Mouse (Mus musculus): Measurements from ENCODE around the gene Auts2.

The Auts2 gene

DNA sequence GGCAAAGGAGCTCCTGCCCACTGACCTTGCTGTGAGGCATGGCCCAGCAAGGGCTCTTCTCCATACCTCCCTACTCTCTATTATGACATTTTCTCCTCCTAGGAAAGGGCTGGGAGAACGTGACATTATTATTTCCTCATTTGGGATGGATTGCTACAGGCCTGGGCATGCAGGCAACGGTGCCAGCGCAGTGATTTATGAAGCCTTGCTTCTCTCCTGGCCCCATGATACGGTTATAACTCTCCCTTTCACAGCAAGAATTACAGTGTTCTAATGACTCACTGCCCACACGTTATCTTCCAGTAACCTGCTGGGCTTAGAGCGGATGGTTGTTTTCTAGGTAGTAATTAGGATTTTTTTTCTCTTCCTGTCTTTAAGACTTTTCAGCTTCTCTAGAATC, 977.1 kb downstream of the Auts2 start:
- peak; percentile 40 for DNase-seq (ENCODE audit: low spot score)

DNA sequence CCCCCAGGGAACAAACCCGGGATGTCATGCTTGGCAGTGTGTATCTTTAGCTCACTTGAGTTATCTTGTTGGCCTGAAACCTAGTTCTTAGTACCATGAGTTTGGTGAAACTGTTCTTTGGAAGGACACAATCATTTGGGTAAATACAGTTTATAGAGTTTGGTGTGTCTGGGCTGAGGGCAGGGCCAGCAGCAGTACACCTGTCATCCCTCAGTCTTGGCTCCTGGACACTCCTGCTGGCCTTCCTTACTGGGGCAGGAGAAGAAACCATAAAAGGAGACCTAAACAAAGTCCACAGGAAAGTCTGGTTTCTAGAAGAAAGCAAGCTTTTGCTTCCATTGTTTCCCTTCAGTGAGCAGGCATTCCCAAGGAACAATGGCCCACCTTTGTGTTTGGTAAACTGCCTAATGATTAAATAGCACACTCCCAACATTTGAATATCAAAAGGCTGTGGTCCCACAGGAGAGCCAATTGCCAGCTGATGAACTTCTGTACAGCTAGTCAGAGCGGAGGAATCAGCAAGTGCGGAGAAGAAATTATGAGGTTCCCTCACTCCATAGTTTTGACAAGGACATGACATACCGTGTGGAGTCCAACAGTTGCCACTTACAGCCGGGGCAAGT, 979.4 kb downstream of the Auts2 start:
- no peak for DNase-seq (ENCODE audit: low spot score)

DNA sequence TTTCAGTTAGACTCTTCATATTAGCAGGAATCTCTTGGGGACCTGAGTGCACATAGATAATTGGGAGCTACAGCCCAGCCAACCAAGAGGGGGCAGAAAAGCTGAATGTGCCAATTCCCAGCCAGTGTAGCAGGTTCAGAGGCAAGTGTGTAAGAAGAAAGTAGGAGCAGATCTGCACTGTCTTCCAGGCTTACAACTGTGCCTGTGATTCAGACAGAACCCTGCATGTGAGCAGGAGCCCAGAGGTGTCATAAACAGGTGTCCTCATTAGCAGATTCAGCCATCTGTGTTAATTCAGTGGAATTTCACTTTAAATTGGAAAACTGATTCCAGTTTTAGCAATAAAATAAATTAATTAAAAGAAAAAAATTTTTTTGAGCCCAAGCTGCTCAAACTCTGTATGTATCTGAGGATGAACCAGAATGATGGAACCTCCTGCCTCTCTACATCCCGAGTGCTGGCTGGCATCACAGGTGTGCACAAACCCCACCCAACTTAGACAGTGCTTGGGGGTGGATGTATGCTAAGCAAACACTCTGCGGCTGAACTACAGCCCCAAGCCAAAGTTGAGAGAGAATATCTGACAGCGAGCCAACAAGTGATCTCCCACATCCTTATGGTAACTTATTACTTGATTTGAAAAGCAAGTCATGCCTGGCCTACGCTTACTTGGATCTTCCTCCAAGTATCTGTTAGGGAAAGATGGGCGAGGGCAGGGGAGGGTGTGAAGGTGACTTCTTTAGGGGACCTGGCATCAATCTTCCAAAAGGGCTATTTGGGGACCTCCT, 982.2 kb downstream of the Auts2 start:
- DNase-seq (ENCODE audit: low spot score), result no peak

DNA sequence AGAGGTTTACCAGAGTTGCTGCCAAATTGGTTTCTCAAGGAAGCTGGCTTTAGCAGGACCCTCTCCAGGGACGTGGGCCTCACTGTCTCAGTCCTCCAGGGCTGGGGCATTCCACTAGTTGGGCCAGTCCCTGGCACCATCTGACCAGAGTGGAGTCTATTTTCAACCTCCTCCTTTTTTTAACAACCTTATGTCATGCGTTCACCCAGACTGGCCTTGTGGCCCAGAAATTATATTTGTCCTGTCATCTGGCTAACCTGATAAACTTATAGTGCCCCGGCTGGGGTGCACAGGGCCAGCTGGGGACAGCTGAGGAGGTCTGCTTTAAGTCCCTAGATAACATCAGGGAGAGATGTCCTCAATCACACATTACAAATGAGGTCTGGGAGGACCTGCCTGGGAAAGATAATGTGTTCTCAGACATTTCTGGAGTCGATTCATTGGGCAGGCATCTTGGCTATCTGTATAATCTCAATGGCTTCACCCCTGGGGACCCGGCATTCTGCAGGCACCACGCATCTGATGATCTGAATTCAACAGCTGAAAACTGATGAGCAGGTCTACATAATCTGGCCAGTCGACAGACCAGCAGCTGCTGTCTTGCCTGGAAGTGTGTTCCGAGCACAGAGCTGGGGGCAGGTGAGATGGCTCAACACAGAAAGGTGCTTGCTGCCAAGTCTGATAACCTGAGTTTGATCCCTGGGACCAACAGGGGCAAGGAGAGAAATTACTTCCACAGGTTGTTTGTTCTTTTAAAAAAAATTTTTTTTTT, 984.6 kb downstream of the Auts2 start:
- peak; percentile 94 for DNase-seq (ENCODE audit: low spot score)

DNA sequence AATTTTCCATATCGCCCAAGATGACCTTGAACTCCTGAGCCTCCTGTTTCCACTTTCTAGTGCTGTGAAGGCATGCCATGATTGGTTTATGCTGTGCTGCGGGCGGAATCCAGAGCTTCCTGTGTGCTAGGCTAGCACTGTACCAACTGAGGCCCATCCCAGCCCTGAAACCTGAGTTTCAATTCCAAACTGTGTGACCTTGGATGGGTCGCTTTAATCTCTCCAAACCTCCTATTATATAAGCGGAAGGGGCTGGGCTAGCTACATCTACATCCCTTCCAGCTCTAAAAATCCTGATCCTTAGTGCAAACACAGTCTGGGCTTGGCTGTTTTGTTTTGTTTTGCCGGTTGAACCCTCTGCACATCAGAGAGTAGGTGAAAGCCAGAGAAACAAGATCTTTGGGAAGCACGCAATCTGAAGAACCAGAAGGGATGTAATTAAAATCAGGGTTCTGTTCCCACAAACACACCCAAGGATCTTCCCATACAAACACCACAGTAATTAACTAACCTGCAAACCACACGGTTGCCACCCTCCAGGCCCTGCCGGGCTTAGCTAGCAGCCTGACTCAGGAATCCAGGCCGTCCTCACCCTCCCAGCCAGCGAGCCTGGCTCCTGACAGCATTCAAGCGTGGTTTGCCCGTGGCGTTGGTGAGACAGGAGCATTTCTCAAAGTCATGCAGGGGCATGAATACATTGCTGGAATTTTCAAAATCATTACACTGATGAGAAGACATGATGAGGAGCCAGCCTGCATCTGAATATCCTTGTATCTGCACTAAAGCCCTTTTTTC, 985.4 kb downstream of the Auts2 start:
- no peak for DNase-seq (ENCODE audit: low spot score)

DNA sequence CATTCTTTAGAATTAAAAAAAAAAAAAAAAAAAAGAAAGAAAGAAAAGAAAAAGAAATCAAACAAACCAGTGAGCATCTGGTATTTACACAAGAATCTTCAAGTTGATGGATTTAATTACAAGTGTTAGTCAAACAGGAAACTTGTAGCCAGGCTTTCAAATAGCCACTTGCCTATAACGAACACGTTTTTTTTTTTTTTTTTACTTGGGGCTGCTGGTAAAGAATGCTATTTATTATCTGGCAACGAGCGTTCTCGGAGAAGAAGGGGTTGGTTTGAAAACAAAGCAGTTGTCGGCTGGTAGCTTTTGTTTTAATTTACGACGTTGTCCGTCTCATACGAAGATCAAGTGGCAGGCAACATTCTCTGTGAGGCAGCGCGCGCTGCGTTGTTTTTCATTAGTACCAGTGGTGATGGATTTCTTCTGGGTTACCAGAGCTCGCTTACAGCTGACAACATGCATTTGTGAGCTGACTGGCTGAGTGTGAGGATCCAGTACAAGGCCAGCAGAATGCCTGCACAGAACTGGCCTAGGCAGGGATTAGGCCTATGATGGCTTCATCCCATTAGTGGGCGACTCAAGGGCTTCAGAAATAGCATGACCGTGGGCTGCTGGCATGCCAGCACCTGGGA, 994.1 kb downstream of the Auts2 start:
- DNase-seq (ENCODE audit: low spot score), result no peak

DNA sequence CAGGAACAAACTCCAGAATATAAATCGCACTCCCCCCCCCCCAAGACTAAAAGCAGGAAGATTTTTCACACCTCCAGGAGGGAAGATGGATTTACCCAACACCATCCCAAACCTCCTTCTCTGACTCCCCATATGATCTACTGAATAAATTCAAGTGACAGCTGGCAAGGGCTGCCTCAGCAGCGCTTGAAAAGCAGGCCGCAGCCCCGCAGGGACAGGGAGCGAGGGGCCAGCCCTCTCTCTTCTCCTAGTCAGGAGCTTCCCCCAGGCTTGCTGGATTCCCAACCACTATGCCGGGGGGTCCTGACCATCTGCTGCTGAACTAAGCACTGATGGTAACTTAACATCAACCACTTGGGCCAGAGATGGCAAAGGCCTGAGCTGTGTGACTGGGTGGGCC, 995.2 kb downstream of the Auts2 start:
- DNase-seq (ENCODE audit: low spot score), result no peak

DNA sequence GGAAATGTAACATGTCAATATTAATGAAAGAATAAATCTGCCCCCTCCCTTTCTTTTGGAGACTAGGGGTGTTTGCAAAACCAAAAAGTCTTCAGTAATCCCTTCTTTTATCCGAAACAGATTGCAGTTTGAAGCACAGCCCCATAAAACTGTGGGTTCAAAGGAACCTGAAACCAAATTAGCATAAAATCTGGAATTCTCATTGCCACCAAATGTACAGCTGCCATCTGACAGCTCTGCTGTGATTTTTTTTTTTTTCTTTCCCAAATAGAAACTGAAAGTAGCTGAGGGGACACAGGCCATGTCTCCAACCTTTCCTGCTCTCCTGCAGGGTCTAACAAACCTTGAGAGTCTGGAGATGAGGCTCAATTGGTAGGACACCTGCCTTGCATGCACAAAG, 996.7 kb downstream of the Auts2 start:
- DNase-seq (ENCODE audit: low spot score), result no peak

DNA sequence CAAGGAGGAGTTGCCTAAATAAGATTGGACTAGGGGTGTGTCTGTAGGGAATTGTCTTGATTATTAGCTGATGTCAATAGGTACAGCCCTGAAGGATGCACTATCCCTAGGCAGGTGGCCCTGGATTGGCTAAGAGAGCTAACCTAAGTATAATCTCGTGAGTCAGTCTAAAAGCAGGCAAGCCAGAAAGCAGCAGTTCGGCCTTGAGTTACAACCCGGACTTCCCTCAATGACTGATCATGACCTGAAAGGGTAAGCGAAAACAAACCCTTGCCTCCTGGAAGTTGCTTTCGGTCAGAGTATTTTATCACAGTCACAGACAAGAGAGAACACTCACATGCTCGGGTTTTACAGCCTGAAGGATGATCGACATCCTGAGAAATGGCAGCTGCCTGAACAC, 998.8 kb downstream of the Auts2 start:
- DNase-seq (ENCODE audit: low spot score), result no peak

DNA sequence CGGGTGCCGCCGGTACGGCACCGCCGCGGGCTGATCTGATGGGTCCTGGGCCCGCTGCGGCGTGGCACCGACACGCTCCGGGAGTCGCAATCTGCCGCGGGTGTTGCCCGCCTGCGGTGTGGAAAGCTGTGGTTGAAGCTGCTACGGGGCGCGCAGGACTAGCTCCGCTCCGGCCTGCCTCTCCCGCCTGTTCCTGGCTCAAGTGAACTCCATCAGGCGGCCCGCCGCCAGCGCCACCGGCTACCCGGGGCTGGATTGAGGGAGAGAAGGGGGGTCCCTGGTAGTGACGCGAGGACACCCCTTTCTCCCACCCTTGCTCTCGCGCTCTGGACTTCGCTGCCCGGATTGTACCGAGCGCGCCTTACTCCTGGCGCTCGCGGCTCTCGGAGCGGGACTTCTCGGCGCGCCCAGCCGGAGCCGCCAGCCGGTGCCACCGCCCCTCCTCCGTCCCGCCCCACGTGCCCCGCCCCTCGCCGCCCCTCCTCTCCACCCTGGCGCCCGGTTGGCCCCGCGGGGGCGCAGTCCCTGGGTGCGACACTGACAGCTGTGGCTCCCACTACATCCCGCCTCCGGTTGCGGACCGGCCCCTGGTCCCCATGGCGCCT, 1004.7 kb downstream of the Auts2 start:
- peak; percentile 84 for DNase-seq (ENCODE audit: low spot score)

DNA sequence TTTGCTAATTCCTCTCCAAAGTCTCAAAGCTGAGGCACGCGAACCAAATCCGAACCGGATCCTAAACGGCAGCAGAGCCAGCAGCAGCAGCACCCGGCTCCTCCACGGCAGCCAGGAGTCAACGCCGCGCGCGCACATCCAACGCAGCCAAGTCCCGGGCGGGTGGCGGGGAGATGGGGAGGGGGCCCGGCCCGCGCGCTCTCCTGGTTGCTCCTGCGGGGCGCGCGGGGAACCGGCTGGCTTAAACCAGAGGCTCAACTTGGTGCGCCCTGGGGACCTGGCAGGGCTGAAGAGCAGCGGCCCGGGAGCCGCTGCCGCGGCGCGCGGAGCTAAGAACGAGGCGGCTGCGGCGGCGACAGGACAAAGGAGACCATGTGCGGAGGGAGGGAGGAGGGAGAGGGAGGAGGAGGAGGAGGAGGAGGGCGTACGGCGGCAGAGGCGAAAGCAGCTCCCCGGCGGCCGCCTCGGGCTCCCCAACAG, 1005.3 kb downstream of the Auts2 start:
- DNase-seq (ENCODE audit: low spot score), result peak; percentile 65

DNA sequence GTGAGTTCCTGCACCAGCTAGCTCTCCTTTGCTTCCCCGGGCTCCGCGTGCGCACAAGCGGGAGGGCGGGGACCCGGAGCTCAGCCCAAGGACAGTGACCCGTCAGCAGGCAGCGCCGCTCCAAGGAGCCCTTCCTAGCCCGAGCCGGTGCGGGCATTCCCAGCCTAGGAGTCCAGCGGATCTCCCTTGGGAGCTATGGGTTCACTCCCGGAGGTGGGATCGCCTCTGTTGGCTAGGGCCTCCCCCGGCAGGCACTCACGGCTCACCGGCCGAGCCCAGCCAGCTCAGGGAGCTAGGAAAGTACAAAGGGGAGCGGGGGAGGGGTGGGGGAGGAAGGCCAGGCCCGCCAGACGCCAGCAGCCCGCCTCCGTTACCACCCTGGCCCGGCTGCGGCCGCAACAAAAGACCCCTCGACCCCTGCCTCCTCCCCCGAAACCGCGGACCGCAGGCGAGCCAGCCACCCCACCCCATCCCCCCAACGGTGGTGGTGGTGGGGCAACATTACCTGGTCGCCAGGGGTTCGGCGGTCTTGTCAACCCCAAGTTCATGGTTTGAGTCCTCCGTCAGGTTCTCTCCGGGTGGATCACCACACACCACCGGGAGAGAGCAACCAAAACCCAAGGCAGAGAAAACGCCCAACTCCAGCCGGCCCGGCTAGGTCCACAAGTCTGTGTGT, 1005.9 kb downstream of the Auts2 start:
- DNase-seq (ENCODE audit: low spot score), result peak; percentile 87

DNA sequence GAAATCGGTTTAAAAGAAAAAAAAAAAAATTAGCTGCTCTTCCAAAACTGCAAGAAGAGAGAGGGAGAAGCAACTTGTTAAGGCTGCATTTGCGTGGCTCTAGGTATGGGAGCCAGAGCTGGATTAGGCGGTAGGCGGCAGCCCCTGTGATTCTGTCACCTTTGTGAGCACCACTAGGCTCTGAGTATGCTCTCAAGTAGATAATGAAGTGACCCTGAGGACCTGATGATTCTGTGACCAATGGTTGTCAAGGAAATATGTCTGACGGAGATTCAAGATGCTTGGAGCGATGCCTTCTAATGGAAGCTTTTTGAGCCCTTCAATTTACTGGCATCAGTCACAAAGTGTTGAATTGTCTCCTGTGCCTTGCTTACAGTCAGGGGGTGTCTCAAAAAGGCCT, 1007.4 kb downstream of the Auts2 start:
- DNase-seq (ENCODE audit: low spot score), result peak; percentile 21

DNA sequence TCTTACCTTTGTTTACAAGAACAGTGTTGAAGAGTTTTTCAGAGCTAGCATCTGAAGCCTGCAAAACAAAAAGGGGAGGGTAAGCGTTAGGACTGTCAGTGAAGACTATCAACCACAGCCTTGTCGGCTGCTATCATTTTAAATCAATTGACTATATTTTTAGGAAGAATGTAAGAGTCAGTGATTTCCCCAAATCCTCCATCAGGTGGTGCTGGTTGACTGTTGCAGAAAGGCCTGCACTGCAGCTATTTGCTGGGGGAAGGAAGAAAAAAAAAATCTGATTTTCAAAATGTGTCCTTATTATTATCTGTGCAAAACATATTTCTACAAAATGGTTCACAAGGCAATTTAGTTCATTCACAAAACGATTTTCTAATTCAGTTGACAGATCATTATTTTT, 1009.3 kb downstream of the Auts2 start:
- DNase-seq (ENCODE audit: low spot score), result peak; percentile 82

DNA sequence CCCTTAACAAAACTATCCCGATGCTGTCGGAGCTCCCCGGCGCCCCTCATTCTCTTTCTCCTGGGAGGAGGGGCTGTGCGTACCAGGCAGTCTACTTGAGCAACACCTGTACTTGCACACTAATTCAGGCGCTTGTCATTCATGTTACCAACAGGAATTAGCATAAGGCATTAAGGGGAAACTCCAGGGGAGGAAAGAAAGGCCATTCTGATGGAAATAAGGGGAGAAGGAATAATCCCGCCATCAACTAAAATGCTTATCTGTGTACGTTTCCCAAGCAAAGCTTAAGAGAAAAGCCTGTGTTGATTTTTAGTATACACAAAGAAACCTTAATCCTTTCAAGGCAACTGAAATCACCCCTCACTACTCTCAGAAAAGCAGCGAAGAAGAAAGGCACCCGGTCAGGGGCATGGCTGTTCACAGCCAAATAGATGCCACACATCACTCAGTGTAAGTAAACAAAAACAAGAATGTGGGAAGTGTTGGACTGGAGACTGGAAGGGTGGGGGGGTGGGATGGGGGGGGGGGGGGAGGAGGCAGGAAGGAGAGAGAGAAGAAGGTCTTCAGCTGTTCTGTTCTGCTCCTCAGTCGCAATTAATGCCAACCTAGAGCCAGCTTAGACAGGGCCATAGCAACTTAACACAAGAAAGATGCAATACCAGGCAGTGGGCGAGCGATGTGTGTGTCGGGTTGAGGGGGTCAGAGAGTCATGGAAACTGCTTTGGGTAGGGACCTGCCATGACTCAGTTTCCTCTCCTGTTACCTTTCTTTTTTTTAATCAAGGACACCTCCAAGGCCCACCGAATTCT, 1011.2 kb downstream of the Auts2 start:
- no peak for DNase-seq (ENCODE audit: low spot score)

DNA sequence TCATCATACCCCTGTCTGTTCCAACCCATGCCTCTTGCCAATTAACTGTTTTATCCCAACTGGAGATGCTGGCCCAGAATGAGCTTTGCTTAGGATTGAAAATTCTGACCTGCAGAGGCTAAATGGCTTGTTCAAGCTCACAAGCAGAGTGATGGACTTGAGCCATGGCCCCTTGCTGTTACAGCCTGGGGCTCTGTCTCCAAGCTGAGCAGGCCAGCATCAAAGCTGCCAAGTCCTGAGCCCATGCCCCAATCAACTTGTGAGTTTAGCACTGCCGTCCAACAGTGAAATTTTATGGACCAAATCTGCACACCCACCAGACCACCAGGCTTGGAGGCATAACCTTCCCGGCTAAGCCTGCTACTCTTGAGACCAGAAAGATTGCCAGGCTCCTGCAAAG, 1012.3 kb downstream of the Auts2 start:
- DNase-seq (ENCODE audit: low spot score), result no peak

DNA sequence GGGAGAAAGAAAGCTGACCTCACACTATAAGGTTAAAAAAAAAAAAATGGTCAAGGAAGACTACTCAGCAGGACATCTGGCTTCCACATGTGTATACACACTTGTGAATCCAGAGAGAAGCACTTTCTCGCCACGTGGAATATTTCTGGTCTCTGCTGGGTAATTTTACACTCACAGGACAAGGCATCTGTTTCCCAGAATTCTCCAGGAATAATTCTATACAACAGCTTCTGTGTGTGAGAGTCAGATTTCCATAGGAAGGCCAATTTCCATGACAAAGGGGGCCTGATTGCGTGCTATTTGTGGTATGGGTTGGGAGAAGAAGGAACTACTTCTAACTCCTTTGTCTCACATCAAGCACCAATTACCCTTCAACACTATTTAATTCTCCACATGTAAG, 1016.5 kb downstream of the Auts2 start:
- no peak for DNase-seq (ENCODE audit: low spot score)

DNA sequence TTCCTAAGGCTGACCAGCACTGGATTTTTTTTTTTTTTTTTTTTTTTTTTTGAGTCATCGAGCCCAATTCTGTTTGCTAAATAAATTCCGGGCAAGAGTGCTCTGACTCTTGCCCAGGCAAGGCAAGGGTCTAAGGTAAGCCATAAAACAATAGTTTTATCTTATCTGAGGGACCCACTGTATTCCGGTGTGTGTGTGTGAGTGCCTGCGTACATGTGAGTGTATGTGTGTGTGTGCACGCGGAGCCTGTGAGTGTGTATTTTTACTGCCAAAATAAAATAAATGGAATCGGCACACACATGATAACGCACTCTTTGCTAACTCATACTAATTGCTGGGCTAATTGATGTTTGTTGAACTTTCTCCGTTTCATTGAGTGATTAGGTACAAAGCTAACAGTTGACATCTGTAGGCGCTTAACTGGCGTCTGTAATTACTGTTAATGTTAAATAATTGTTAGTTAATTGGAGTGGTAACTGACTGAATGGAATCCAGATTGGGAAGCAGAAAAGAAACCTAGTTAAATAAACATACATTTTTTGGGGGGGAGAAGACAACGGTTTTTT, 1018.2 kb downstream of the Auts2 start:
- no peak for DNase-seq (ENCODE audit: low spot score)

DNA sequence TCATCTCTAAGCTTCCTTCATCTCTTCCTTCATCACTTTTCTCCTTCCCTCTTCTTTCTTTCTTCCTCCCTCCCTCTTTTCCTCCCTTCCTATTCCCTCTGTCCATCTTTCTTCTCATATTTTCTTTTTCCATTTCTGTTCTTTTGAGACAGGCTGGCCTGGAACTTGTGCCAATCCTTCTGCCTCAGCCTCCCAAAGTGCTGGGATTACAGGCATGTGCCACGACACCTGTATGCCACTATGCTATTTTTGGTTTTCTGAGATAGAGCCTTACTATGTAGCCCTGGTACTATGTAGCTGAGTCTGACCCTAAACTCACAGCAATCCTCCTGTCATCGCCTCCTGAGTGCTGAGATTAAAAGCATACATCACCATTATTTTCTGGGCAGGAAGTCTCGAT, 1023.6 kb downstream of the Auts2 start:
- DNase-seq (ENCODE audit: low spot score), result no peak

All from MN1 (cell line).